Mouse (Mus musculus) spleen, postnatal 36 days (tissue): ENCODE results near the gene Ccdc149.

Experiments used
- DNase-seq, 2 experiments: peaks; one replicate each; pipeline ENCODE4 v3.0.0; 2022; ENCODE audit warnings: low spot score in 2 of 2, mixed read lengths in 1 of 2

The Ccdc149 gene

GRCm38 (mm10) chr5:52470991-52471801 is at the start of gene Ccdc149:
Ccdc149 (minus strand) TSS chr5:52471521.
- no peak for DNase-seq

- DNase-seq: no peak
These were observed 48.6 kb upstream of the Ccdc149 start for GRCm38 (mm10) chr5:52519921-52520320.

GRCm38 (mm10) chr5:52516072-52516476 is 44.8 kb upstream of the Ccdc149 start:
- no peak for DNase-seq

GRCm38 (mm10) chr5:52515246-52516021 is 44.1 kb upstream of the Ccdc149 start:
- peak; percentile 19 to 23 for DNase-seq

- DNase-seq: no peak
These were observed 39.8 kb upstream of the Ccdc149 start for GRCm38 (mm10) chr5:52511089-52511488.

GRCm38 (mm10) chr5:52509416-52509815 is 38.1 kb upstream of the Ccdc149 start:
- no peak for DNase-seq

GRCm38 (mm10) chr5:52504666-52505065 is 33.3 kb upstream of the Ccdc149 start:
- no peak for DNase-seq

GRCm38 (mm10) chr5:52504148-52504547 is 32.8 kb upstream of the Ccdc149 start:
- no peak for DNase-seq

- no peak for DNase-seq
These were observed 24.4 kb upstream of the Ccdc149 start for GRCm38 (mm10) chr5:52495671-52496070.

- DNase-seq: no peak
These were observed 20.2 kb upstream of the Ccdc149 start for GRCm38 (mm10) chr5:52491496-52491895.

GRCm38 (mm10) chr5:52487559-52488430 is 16.5 kb upstream of the Ccdc149 start:
- DNase-seq: no peak

- no peak for DNase-seq
These were observed 5.5 kb upstream of the Ccdc149 start for GRCm38 (mm10) chr5:52476826-52477225.

GRCm38 (mm10) chr5:52476292-52476701 is 5.0 kb upstream of the Ccdc149 start:
- peak; percentile 50 to 59 for DNase-seq

- no peak for DNase-seq
These were observed 2.7 kb upstream of the Ccdc149 start for GRCm38 (mm10) chr5:52473988-52474387.

- no peak for DNase-seq
These were observed 770 bp downstream of the Ccdc149 start for GRCm38 (mm10) chr5:52470551-52470950.

- no peak for DNase-seq
These were observed 3.5 kb downstream of the Ccdc149 start for GRCm38 (mm10) chr5:52467841-52468240.

GRCm38 (mm10) chr5:52462447-52462846 is 8.9 kb downstream of the Ccdc149 start:
- no peak for DNase-seq

- no peak for DNase-seq
These were observed 9.7 kb downstream of the Ccdc149 start for GRCm38 (mm10) chr5:52461434-52462124.

GRCm38 (mm10) chr5:52459308-52459707 is 12.0 kb downstream of the Ccdc149 start:
- DNase-seq: no peak

- no peak for DNase-seq
These were observed 14.2 kb downstream of the Ccdc149 start for GRCm38 (mm10) chr5:52457154-52457553.

GRCm38 (mm10) chr5:52450821-52451220 is 20.5 kb downstream of the Ccdc149 start:
- no peak for DNase-seq
